Mouse (Mus musculus) ES-E14 (cell line): ENCODE measurements around the gene Lrpap1. TPM values are rescaled to one million over a fixed set of nuclear protein-coding genes. Genes with fewer than 3 reads are reported as not detected.

Source experiments
- DNase-seq: peaks from one replicate; pipeline ENCODE4 v3.0.0-alpha.2; 2013; ENCODE audit warnings: low read depth, low spot score
- H3K27ac ChIP-seq: 2 replicates; pipeline ENCODE4 v1.5.1; 2012; ENCODE audit warnings: low read depth, mild to moderate bottlenecking, low read length, moderate library complexity, mixed read lengths; ENCODE audit not compliant: poor library complexity, insufficient read depth, severe bottlenecking
- H3K36me3 ChIP-seq: 2 replicates; pipeline ENCODE4 v1.6.1; 2012; ENCODE audit warnings: mild to moderate bottlenecking, low read length, moderate library complexity, mixed read lengths; ENCODE audit not compliant: control insufficient read depth, poor library complexity, insufficient read depth, severe bottlenecking
- H3K4me1 ChIP-seq, 2 experiments: fragments of 150-350 bp in 1 of 2; sonication (generic) in 1 of 2; 2 replicates each; pipeline ENCODE4 v1.6.1; 2012; ENCODE audit warnings: low read length in 2 of 2, mild to moderate bottlenecking in 1 of 2, mixed read lengths in 1 of 2; ENCODE audit not compliant: control insufficient read depth in 2 of 2, insufficient read depth in 2 of 2, poor library complexity in 1 of 2
- H3K4me3 ChIP-seq, 2 experiments: fragments of 150-350 bp in 1 of 2; sonication (generic) in 1 of 2; 2 replicates each; pipeline ENCODE4 v1.5.1; 2012; ENCODE audit warnings: low read length in 2 of 2, low read depth in 1 of 2, mild to moderate bottlenecking in 1 of 2, mixed read lengths in 1 of 2; ENCODE audit not compliant: insufficient read depth in 1 of 2, poor library complexity in 1 of 2, severe bottlenecking in 1 of 2
- H3K9ac ChIP-seq: 2 replicates; pipeline ENCODE4 v1.6.1; 2012; ENCODE audit warnings: low read depth, mild to moderate bottlenecking, low read length, mixed read lengths; ENCODE audit not compliant: poor library complexity, insufficient read depth, severe bottlenecking
- H3K9me3 ChIP-seq: fragments of 150-350 bp; sonication (generic); 2 replicates; pipeline ENCODE4 v1.6.1; 2012; ENCODE audit warnings: low read depth, mild to moderate bottlenecking, low read length; ENCODE audit not compliant: control insufficient read depth, insufficient read depth
- CHD2 ChIP-seq: IDR thresholded peaks from 2 replicates; pipeline ENCODE4 v1.6.1; 2014; ENCODE audit warnings: mild to moderate bottlenecking, low read depth, low read length, inconsistent platforms
- HCFC1 ChIP-seq: IDR thresholded peaks from 2 replicates; pipeline ENCODE4 v1.6.1; 2012; ENCODE audit warnings: low read length, inconsistent platforms, borderline replicate concordance; ENCODE audit not compliant: insufficient read depth
- MAFK ChIP-seq: IDR thresholded peaks from 2 replicates; pipeline ENCODE4 v1.6.1; 2014; ENCODE audit warnings: mild to moderate bottlenecking, low read depth, low read length, inconsistent platforms; ENCODE audit not compliant: insufficient read depth
- ZC3H11A ChIP-seq: IDR thresholded peaks from 2 replicates; pipeline ENCODE4 v1.6.1; 2012; ENCODE audit warnings: low read depth, mild to moderate bottlenecking, inconsistent platforms, low read length, borderline replicate concordance
- ZNF384 ChIP-seq: IDR thresholded peaks from 2 replicates; pipeline ENCODE4 v1.6.1; 2012; ENCODE audit warnings: low read depth, low read length, inconsistent platforms
- in situ Hi-C, 2 experiments: fragments of 600-800 bp; cut with MboI; formaldehyde crosslinking; loops; one replicate each; pipeline ENCODE4 v1.15.1; 2025; ENCODE audit warnings: low sequenced_read_pairs in 2 of 2, inconsistent platforms in 1 of 2; ENCODE audit not compliant: unreplicated experiment in 2 of 2
- total RNA-seq: library from RNA; depleted of rRNA; stranded (reverse); fragments of 300-350 nt; gene quantifications from 2 replicates; pipeline ENCODE4 v1.2.3, GENCODE M21; 2012

Lrpap1 gene
- total RNA-seq, 1 experiment, result 275 TPM

DNA sequence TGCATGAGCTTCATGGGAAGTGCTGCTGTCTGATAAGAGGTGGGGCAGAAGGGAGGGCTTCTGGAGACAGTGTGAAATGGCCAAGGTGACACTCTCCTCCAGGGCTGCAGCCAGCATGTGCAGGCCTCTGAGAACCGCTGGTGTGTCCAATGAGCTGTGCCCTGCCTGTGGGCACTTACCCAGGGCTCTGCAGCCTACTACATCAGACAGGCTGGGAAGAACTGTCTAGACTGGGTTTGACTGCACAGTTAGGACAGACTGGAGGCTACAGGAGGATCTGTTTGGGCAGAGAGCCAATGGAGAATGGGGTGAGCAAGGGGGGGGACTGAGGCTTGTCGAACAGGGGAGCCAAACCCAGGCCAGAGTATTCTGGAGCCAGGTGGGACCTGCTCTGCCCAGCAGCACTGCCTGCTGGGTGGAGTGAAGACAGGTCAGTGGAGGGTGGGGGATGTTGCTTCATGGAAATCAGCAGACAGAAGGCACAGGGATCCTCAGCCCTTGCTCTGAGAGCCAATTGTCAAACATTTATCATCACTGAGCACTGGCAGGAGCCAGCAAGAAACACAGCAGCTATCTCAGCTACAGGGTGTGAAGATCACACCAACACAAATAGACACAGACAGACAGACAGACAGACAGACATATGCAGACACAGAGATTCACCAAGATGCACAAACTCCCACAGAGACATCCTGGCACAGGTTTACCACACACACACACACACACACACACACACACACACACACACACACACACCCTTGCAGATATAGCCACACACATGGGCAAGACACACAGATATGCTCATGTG, 41.8 kb upstream of the Lrpap1 start:
- Histone ChIP-seq H3K4me1 (peaks cover 0 to 2% of the 10 kb centered on the region in 2 experiments; a peak in 1 of 4 replicates), H3K9me3 (no peaks in the 10 kb centered on the region), H3K36me3 (no peaks in the 10 kb centered on the region), H3K9ac (no peak overlapping the region), H3K27ac (no peak overlapping the region), H3K4me3 (no peak overlapping the region)
- DNase-seq, result no peak
- in situ Hi-C loops, result no loop called here
- TF ChIP-seq MAFK (no peak), ZC3H11A (no peak), ZNF384 (no peak), HCFC1 (no peak), CHD2 (no peak)

DNA sequence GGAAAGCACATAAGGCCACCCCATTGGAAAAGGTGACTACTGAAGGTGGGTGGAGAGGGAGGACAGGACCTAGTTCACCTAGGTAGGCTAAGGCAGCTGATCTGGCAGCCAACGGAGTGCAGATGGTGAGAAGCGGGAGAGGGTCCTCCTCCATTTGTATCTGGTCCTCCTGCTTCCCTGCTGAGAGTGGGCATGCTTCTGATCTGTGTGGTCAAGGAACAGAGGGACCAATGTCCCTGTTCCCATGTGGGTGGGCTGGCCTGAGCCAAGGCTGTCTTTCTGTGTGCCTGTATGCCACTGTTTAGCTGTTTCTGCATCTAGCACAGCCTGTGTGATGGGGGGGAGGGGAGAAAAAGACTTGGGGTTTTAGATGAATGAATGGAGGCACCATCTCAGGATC, 41.2 kb upstream of the Lrpap1 start:
- DNase-seq, result no peak
- H3K9me3 ChIP-seq, result no peaks in the 10 kb centered on the region
- in situ Hi-C loops, result no loop called here
- no peak overlapping the region for H3K9ac ChIP-seq
- H3K27ac ChIP-seq, result no peak overlapping the region
- H3K4me3 ChIP-seq, result no peak overlapping the region
- peaks cover 0 to 2% of the 10 kb centered on the region in 2 experiments; a peak in 1 of 4 replicates for H3K4me1 ChIP-seq
- no peak for TF ChIP-seq MAFK
- TF ChIP-seq ZNF384, result no peak
- no peak for TF ChIP-seq ZC3H11A
- TF ChIP-seq HCFC1, result no peak
- no peak for TF ChIP-seq CHD2
- no peaks in the 10 kb centered on the region for H3K36me3 ChIP-seq

DNA sequence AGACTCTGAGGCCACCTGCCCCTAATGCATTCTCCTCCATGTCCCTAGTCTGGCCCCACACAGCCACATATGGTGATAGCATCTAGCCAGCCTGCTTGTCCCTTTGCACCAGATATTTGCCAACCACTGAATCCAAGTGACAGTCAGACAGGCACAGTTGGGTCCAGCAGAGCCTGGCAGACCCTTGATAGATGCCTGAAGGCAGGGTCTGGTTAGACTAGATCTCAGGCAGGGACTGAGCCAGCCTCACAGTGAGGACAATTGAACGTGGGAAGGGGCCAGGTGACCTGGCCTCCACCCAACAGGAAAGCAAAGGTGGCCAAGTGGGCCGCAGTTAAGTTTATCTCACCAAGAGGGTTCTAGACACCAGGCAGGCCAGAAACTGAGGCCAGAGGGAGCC, 39.1 kb upstream of the Lrpap1 start:
- in situ Hi-C loops, result no loop called here
- H3K4me1 ChIP-seq, result peaks cover 0 to 2% of the 10 kb centered on the region in 2 experiments; a peak in 1 of 4 replicates

DNA sequence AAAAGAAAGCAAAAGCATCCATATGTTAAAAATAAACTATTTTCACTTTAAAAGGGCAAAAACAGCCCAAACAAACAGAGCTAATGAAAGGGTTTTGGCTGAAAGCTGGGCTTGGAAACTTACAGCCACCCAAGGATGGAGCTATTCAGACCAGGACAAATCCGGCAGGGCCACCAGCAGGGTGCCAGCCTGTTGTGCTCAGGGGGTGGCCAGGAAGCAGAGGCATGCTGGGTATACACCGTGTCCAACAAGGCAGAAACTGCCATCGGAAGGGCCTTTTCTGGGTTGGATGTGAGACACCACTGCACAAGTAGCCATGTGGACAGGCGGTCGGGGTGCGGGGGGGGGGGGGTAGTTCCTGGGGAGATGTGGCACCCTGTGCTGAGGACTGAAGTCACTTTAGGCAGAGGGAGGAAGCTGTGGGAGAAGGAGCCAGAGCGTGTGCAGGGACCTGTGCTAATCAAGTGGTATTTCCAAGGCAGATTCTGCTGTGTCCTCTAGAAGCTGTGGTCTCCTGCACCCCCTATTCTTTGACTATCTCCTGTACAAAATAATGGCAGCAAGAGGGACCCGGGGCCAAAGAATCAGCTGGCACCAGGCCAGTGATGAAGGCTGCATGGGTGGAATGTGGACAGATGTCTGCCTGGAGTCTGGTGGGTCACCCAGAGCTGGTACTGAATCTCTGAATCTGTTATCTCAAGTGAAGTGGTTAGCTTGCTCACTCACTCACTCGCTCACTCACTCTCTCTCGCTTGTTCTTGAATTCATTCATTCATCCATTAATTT, 38.1 kb upstream of the Lrpap1 start:
- no peaks in the 10 kb centered on the region for H3K9me3 ChIP-seq
- H3K9ac ChIP-seq, result no peak overlapping the region
- no peak overlapping the region for H3K4me3 ChIP-seq
- TF ChIP-seq MAFK (no peak), HCFC1 (no peak), CHD2 (no peak), ZNF384 (no peak), ZC3H11A (no peak)
- peaks cover 0 to 2% of the 10 kb centered on the region in 2 experiments; a peak in 1 of 4 replicates for H3K4me1 ChIP-seq
- in situ Hi-C loops, result no loop called here
- no peak for DNase-seq
- no peak overlapping the region for H3K27ac ChIP-seq
- no peaks in the 10 kb centered on the region for H3K36me3 ChIP-seq

More for the DNA sequence above, 39.1 kb upstream of the Lrpap1 start:
- H3K27ac ChIP-seq, result no peak overlapping the region
- no peak overlapping the region for H3K4me3 ChIP-seq
- no peaks in the 10 kb centered on the region for H3K36me3 ChIP-seq
- no peak for DNase-seq
- no peak overlapping the region for H3K9ac ChIP-seq
- H3K9me3 ChIP-seq, result no peaks in the 10 kb centered on the region
- no peak for TF ChIP-seq ZC3H11A
- TF ChIP-seq CHD2, result no peak
- TF ChIP-seq MAFK, result no peak
- no peak for TF ChIP-seq ZNF384
- no peak for TF ChIP-seq HCFC1
